Mouse (Mus musculus) bone marrow, adult 2 months (tissue): Measurements from ENCODE around the gene Heatr9.

ENCODE experiments used
- CTCF ChIP-seq: fragments of 200-500 bp; IDR thresholded peaks from 2 replicates; pipeline ENCODE4 v1.5.1; 2011; ENCODE audit warnings: low read length, control low read depth; ENCODE audit not compliant: control insufficient read depth, insufficient read depth
- POLR2A ChIP-seq: fragments of 200-500 bp; IDR thresholded peaks from 2 replicates; pipeline ENCODE4 v1.6.1; 2011; ENCODE audit warnings: low read depth, mild to moderate bottlenecking, control low read depth, low read length, borderline replicate concordance; ENCODE audit not compliant: control insufficient read depth

DNA sequence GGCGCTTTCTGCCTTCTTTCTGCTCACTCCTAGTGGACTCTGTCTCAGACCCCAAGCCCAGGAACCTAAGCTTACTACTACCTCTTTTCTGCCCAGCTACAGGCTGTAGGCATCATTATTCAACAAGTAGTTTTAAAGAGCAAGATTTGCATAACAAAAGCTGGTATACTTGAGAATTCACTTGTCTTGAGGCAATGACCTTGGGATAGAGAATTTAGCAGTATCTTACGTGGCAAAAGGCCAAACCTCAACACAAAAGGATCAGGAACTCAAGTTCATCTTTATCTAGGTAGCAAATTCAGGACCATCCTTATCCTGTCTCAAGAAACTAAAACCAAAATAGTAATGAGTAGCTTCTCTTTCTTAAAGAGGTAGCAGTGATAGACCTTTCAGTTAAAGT, 26.4 kb downstream of the Heatr9 start:
- TF ChIP-seq CTCF: no peak
- no peak for TF ChIP-seq POLR2A
